Mouse (Mus musculus) G1E (cell line): Measurements from ENCODE around the gene Eif4a1. TPM values are rescaled to one million over a fixed set of nuclear protein-coding genes. Genes with fewer than 3 reads are reported as not detected.

Experiments
- ATAC-seq: 2 replicates; pipeline ENCODE4 v1.8.0; 2016; ENCODE audit warnings: mild to moderate bottlenecking; ENCODE audit not compliant: insufficient number of reproducible peaks, poor library complexity, low FRiP score, severe bottlenecking; ENCODE audit errors: extremely low read depth
- DNase-seq: peaks from one replicate; pipeline ENCODE4 v3.0.0; 2012; ENCODE audit warnings: low spot score
- H3K27me3 ChIP-seq: 2 replicates; pipeline ENCODE4 v1.6.1; 2012; ENCODE audit warnings: mild to moderate bottlenecking, low read length, inconsistent platforms; ENCODE audit not compliant: insufficient read depth
- H3K36me3 ChIP-seq: replicated peaks from 2 replicates; pipeline ENCODE3; 2012; ENCODE audit warnings: mild to moderate bottlenecking, inconsistent platforms
- H3K4me1 ChIP-seq: 2 replicates; pipeline ENCODE4 v1.6.1; 2012; ENCODE audit warnings: low read depth, low read length, inconsistent platforms, mixed read lengths; ENCODE audit not compliant: insufficient read depth
- H3K4me3 ChIP-seq: 2 replicates; pipeline ENCODE4 v1.5.1; 2012; ENCODE audit warnings: low read depth, mild to moderate bottlenecking, inconsistent platforms, low read length, moderate library complexity, mixed read lengths
- H3K9me3 ChIP-seq: replicated peaks from 2 replicates; pipeline ENCODE4 v1.6.1; 2012; ENCODE audit warnings: inconsistent platforms
- CTCF ChIP-seq: IDR thresholded peaks from 2 replicates; pipeline ENCODE4 v1.5.1; 2012; ENCODE audit warnings: low read depth, low read length, inconsistent platforms, mixed read lengths
- GATA1 ChIP-seq: IDR thresholded peaks from 2 replicates; pipeline ENCODE4 v1.6.1; 2012; ENCODE audit warnings: borderline replicate concordance, low read length, inconsistent platforms, mixed read lengths
- GATA2 ChIP-seq: IDR thresholded peaks from 2 replicates; pipeline ENCODE4 v1.6.1; 2012; ENCODE audit warnings: low read depth, low read length, inconsistent platforms, borderline replicate concordance
- POLR2AphosphoS5 ChIP-seq: IDR thresholded peaks from 2 replicates; pipeline ENCODE4 v1.6.1; 2012; ENCODE audit warnings: low read depth, low read length, inconsistent platforms; ENCODE audit not compliant: insufficient replicate concordance
- TAL1 ChIP-seq: conservative IDR thresholded peaks from 2 replicates; pipeline ENCODE4 v1.6.1; 2012; ENCODE audit warnings: low read depth, low read length, inconsistent platforms, mixed read lengths
- polyA plus RNA-seq: library from polyadenylated mRNA; stranded (reverse); fragments of >175 nt; gene quantifications from 2 replicates; pipeline ENCODE4 v1.2.3, GENCODE M21; 2012
- total RNA-seq, 2 experiments: library from RNA; stranded (forward) in 1 of 2; stranded (reverse) in 1 of 2; fragments of 200-1000 nt in 1 of 2; fragments of >200 nt in 1 of 2; fragmentation: Nextera tagmentation in 1 of 2; gene quantifications; 2 replicates each; pipeline ENCODE4 v1.2.3; 2014 to 2017

Gene Eif4a1
- total and polyA plus RNA-seq, 3 experiments = 197 to 986 (median 986) TPM

- no peak for ATAC-seq
- Histone ChIP-seq H3K36me3 (no peaks in the 10 kb centered on the region), H3K4me1 (peaks cover 35% of the 10 kb centered on the region), H3K4me3 (no peak overlapping the region), H3K9me3 (no peaks in the 10 kb centered on the region), H3K27me3 (peaks cover 3% of the 10 kb centered on the region; the same call in 1 of the 2 replicates)
- DNase-seq = no peak
- TF ChIP-seq TAL1 (no peak), POLR2AphosphoS5 (no peak), CTCF (no peak), GATA2 (no peak), GATA1 (no peak)
Measured at GRCm38 (mm10) chr11:69623006-69623405, 49.2 kb downstream of the Eif4a1 start.

- no peaks in the 10 kb centered on the region for H3K9me3 ChIP-seq
- peak overlapping the region; percentile 69; the same call in 1 of the 2 replicates for H3K4me3 ChIP-seq
- no peak for DNase-seq
- peaks cover 9% of the 10 kb centered on the region for H3K27me3 ChIP-seq
- peaks cover 41% of the 10 kb centered on the region for H3K4me1 ChIP-seq
- H3K36me3 ChIP-seq = no peaks in the 10 kb centered on the region
- ATAC-seq = no peak
- no peak for TF ChIP-seq CTCF
- TF ChIP-seq TAL1 = no peak
- no peak for TF ChIP-seq GATA2
- no peak for TF ChIP-seq POLR2AphosphoS5
- no peak for TF ChIP-seq GATA1
Measured at GRCm38 (mm10) chr11:69622406-69622805, 49.8 kb downstream of the Eif4a1 start.

GRCm38 (mm10) chr11:69621571-69622268 is 50.5 kb downstream of the Eif4a1 start, which contains the start of gene Sat2:
Sat2 (plus strand) TSS chr11:69622024.
- peaks cover 15% of the 10 kb centered on the region for H3K27me3 ChIP-seq
- H3K36me3 ChIP-seq = no peaks in the 10 kb centered on the region
- peaks cover 46% of the 10 kb centered on the region for H3K4me1 ChIP-seq
- DNase-seq = no peak
- peak; percentile 34 for ATAC-seq
- TF ChIP-seq GATA2 = no peak
- no peak for TF ChIP-seq GATA1
- TF ChIP-seq TAL1 = no peak
- H3K9me3 ChIP-seq = no peaks in the 10 kb centered on the region
- peak within 1 kb of the TSS; percentile 69 for H3K4me3 ChIP-seq

GRCm38 (mm10) chr11:69620394-69621081 is 51.7 kb downstream of the Eif4a1 start:
- Histone ChIP-seq H3K4me1 (peaks cover 46% of the 10 kb centered on the region), H3K27me3 (peaks cover 27% of the 10 kb centered on the region), H3K9me3 (no peaks in the 10 kb centered on the region), H3K4me3 (no peak overlapping the region), H3K36me3 (no peaks in the 10 kb centered on the region)
- no peak for TF ChIP-seq TAL1
- no peak for TF ChIP-seq GATA1
- no peak for TF ChIP-seq POLR2AphosphoS5
- no peak for TF ChIP-seq CTCF
- no peak for TF ChIP-seq GATA2
- ATAC-seq (no peak), DNase-seq (no peak)

- ATAC-seq (no peak), DNase-seq (no peak)
- Histone ChIP-seq H3K9me3 (no peaks in the 10 kb centered on the region), H3K36me3 (no peaks in the 10 kb centered on the region), H3K4me1 (peaks cover 62% of the 10 kb centered on the region), H3K27me3 (peaks cover 33% of the 10 kb centered on the region), H3K4me3 (no peak within 1 kb of the TSS)
- TF ChIP-seq GATA1 (no peak), CTCF (no peak), POLR2AphosphoS5 (no peak), TAL1 (no peak), GATA2 (no peak)
Measured at GRCm38 (mm10) chr11:69617805-69618204, 54.4 kb downstream of the Eif4a1 start, which contains the start of gene Shbg. Shbg (minus strand) TSS chr11:69617905.

Other genes starting within 250 kb of the Eif4a1 start
Only the 20 nearest of the 35 such genes appear.
- 0.73 and 1.1 TPM in 2 replicates for gene Dnah2, start 123.3 kb downstream of the Eif4a1 start, total RNA-seq (2014; fragmentation: Nextera tagmentation)
- 2.6 and 3.2 TPM in 2 replicates for gene Dnah2, start 123.3 kb downstream of the Eif4a1 start, total RNA-seq (2017)
- gene Dnah2, start 123.3 kb downstream of the Eif4a1 start, polyA plus RNA-seq = 0.06 and 0.13 TPM in 2 replicates
- 0.29 and 0.68 TPM in 2 replicates for gene Efnb3, start 112.2 kb downstream of the Eif4a1 start, total RNA-seq (2014; fragmentation: Nextera tagmentation)
- 0.27 and 0.29 TPM in 2 replicates for gene Efnb3, start 112.2 kb downstream of the Eif4a1 start, total RNA-seq (2017)
- 0.36 and 0.56 TPM in 2 replicates for gene Efnb3, start 112.2 kb downstream of the Eif4a1 start, polyA plus RNA-seq
- gene Wrap53, start 92.2 kb downstream of the Eif4a1 start, total RNA-seq (2014; fragmentation: Nextera tagmentation) = 20.5 and 26.1 TPM in 2 replicates
- gene Wrap53, start 92.2 kb downstream of the Eif4a1 start, total RNA-seq (2017) = 9.6 and 9.8 TPM in 2 replicates
- 15.7 and 22.0 TPM in 2 replicates for gene Wrap53, start 92.2 kb downstream of the Eif4a1 start, polyA plus RNA-seq
- 228 and 271 TPM in 2 replicates for gene Trp53, start 92.1 kb downstream of the Eif4a1 start, total RNA-seq (2014; fragmentation: Nextera tagmentation)
- 52.1 and 57.4 TPM in 2 replicates for gene Trp53, start 92.1 kb downstream of the Eif4a1 start, total RNA-seq (2017)
- 141 and 175 TPM in 2 replicates for gene Trp53, start 92.1 kb downstream of the Eif4a1 start, polyA plus RNA-seq
- gene Atp1b2, start 66.5 kb downstream of the Eif4a1 start, total RNA-seq (2014; fragmentation: Nextera tagmentation) = 84.5 and 116 TPM in 2 replicates
- 3.6 and 4.8 TPM in 2 replicates for gene Atp1b2, start 66.5 kb downstream of the Eif4a1 start, total RNA-seq (2017)
- gene Atp1b2, start 66.5 kb downstream of the Eif4a1 start, polyA plus RNA-seq = 50.0 and 54.6 TPM in 2 replicates
- not detected in 2 replicates for gene Shbg, start 54.5 kb downstream of the Eif4a1 start, total RNA-seq (2014; fragmentation: Nextera tagmentation)
- gene Shbg, start 54.5 kb downstream of the Eif4a1 start, total RNA-seq (2017) = not detected in 2 replicates
- gene Shbg, start 54.5 kb downstream of the Eif4a1 start, polyA plus RNA-seq = not detected in 2 replicates
- gene Sat2, start 50.4 kb downstream of the Eif4a1 start, total RNA-seq (2014; fragmentation: Nextera tagmentation) = 2.4 and 7.3 TPM in 2 replicates
- 1.5 and 2.6 TPM in 2 replicates for gene Sat2, start 50.4 kb downstream of the Eif4a1 start, total RNA-seq (2017)
- gene Sat2, start 50.4 kb downstream of the Eif4a1 start, polyA plus RNA-seq = 0.09 TPM in 1 of 2 replicates, not detected in the other
- 90.1 and 92.9 TPM in 2 replicates for gene Fxr2, start 39.4 kb downstream of the Eif4a1 start, total RNA-seq (2014; fragmentation: Nextera tagmentation)
- 44.9 and 53.6 TPM in 2 replicates for gene Fxr2, start 39.4 kb downstream of the Eif4a1 start, total RNA-seq (2017)
- gene Fxr2, start 39.4 kb downstream of the Eif4a1 start, polyA plus RNA-seq = 77.8 and 82.4 TPM in 2 replicates
- gene Sox15, start 17.1 kb downstream of the Eif4a1 start, total RNA-seq (2014; fragmentation: Nextera tagmentation) = 2.1 TPM in 1 of 2 replicates, not detected in the other
- gene Sox15, start 17.1 kb downstream of the Eif4a1 start, total RNA-seq (2017) = 0.17 TPM in 1 of 2 replicates, not detected in the other
- gene Sox15, start 17.1 kb downstream of the Eif4a1 start, polyA plus RNA-seq = 0.20 and 0.36 TPM in 2 replicates
- 27.0 and 31.1 TPM in 2 replicates for gene Mpdu1, start 9.8 kb downstream of the Eif4a1 start, total RNA-seq (2014; fragmentation: Nextera tagmentation)
- 43.4 and 63.6 TPM in 2 replicates for gene Mpdu1, start 9.8 kb downstream of the Eif4a1 start, total RNA-seq (2017)
- gene Mpdu1, start 9.8 kb downstream of the Eif4a1 start, polyA plus RNA-seq = 22.7 and 24.9 TPM in 2 replicates
- gene Cd68, start 6.3 kb downstream of the Eif4a1 start, total RNA-seq (2014; fragmentation: Nextera tagmentation) = 3.5 TPM in 1 of 2 replicates, not detected in the other
- 5.0 and 6.1 TPM in 2 replicates for gene Cd68, start 6.3 kb downstream of the Eif4a1 start, total RNA-seq (2017)
- gene Cd68, start 6.3 kb downstream of the Eif4a1 start, polyA plus RNA-seq = 2.2 and 2.3 TPM in 2 replicates
- gene Senp3, start 9.7 kb upstream of the Eif4a1 start, total RNA-seq (2014; fragmentation: Nextera tagmentation) = 111 and 128 TPM in 2 replicates
- 107 and 111 TPM in 2 replicates for gene Senp3, start 9.7 kb upstream of the Eif4a1 start, total RNA-seq (2017)
- 125 and 142 TPM in 2 replicates for gene Senp3, start 9.7 kb upstream of the Eif4a1 start, polyA plus RNA-seq
- not detected in 2 replicates for gene Tnfsf13, start 13.4 kb upstream of the Eif4a1 start, total RNA-seq (2014; fragmentation: Nextera tagmentation)
- gene Tnfsf13, start 13.4 kb upstream of the Eif4a1 start, total RNA-seq (2017) = not detected in 2 replicates
- gene Tnfsf13, start 13.4 kb upstream of the Eif4a1 start, polyA plus RNA-seq = not detected in 2 replicates
- not detected in 2 replicates for gene Tnfsf12, start 23.4 kb upstream of the Eif4a1 start, total RNA-seq (2014; fragmentation: Nextera tagmentation)
- not detected in 2 replicates for gene Tnfsf12, start 23.4 kb upstream of the Eif4a1 start, total RNA-seq (2017)
- gene Tnfsf12, start 23.4 kb upstream of the Eif4a1 start, polyA plus RNA-seq = not detected in 2 replicates
- gene Tnfsfm13, start 23.7 kb upstream of the Eif4a1 start, total RNA-seq (2014; fragmentation: Nextera tagmentation) = not detected in 2 replicates
- gene Tnfsfm13, start 23.7 kb upstream of the Eif4a1 start, total RNA-seq (2017) = not detected in 2 replicates
- not detected in 2 replicates for gene Tnfsfm13, start 23.7 kb upstream of the Eif4a1 start, polyA plus RNA-seq
- gene Polr2a, start 86.2 kb upstream of the Eif4a1 start, total RNA-seq (2014; fragmentation: Nextera tagmentation) = 192 and 251 TPM in 2 replicates
- 21.3 and 26.2 TPM in 2 replicates for gene Polr2a, start 86.2 kb upstream of the Eif4a1 start, total RNA-seq (2017)
- 116 and 119 TPM in 2 replicates for gene Polr2a, start 86.2 kb upstream of the Eif4a1 start, polyA plus RNA-seq
- 1.1 TPM in 1 of 2 replicates, not detected in the other for gene Slc35g3, start 89.5 kb upstream of the Eif4a1 start, total RNA-seq (2014; fragmentation: Nextera tagmentation)
- 0.27 TPM in 1 of 2 replicates, not detected in the other for gene Slc35g3, start 89.5 kb upstream of the Eif4a1 start, total RNA-seq (2017)
- gene Slc35g3, start 89.5 kb upstream of the Eif4a1 start, polyA plus RNA-seq = 0.18 TPM in 2 replicates
- gene Zbtb4, start 93.5 kb upstream of the Eif4a1 start, total RNA-seq (2014; fragmentation: Nextera tagmentation) = 18.4 and 19.0 TPM in 2 replicates
- gene Zbtb4, start 93.5 kb upstream of the Eif4a1 start, total RNA-seq (2017) = 5.6 and 8.6 TPM in 2 replicates
- gene Zbtb4, start 93.5 kb upstream of the Eif4a1 start, polyA plus RNA-seq = 13.0 and 13.4 TPM in 2 replicates
- gene Chrnb1, start 123.5 kb upstream of the Eif4a1 start, total RNA-seq (2014; fragmentation: Nextera tagmentation) = 2.3 and 2.8 TPM in 2 replicates
- 1.1 and 1.2 TPM in 2 replicates for gene Chrnb1, start 123.5 kb upstream of the Eif4a1 start, total RNA-seq (2017)
- 0.39 and 0.50 TPM in 2 replicates for gene Chrnb1, start 123.5 kb upstream of the Eif4a1 start, polyA plus RNA-seq
- gene Fgf11, start 129.4 kb upstream of the Eif4a1 start, total RNA-seq (2014; fragmentation: Nextera tagmentation) = 24.9 and 28.9 TPM in 2 replicates
- 3.6 and 4.2 TPM in 2 replicates for gene Fgf11, start 129.4 kb upstream of the Eif4a1 start, total RNA-seq (2017)
- 7.7 and 8.6 TPM in 2 replicates for gene Fgf11, start 129.4 kb upstream of the Eif4a1 start, polyA plus RNA-seq